Mouse (Mus musculus) C2C12 (cell line): ENCODE measurements around the gene Spa17. TPM values are rescaled to one million over a fixed set of nuclear protein-coding genes. Genes with fewer than 3 reads are reported as not detected.

ENCODE experiments used
- H3K27me3 ChIP-seq: one replicate; pipeline ENCODE4 v1.6.1; 2011; ENCODE audit not compliant: control insufficient read depth, insufficient read depth, insufficient read length
- H3K36me3 ChIP-seq: one replicate; pipeline ENCODE4 v1.6.1; 2011; ENCODE audit not compliant: control insufficient read depth, insufficient read depth
- H3K4me3 ChIP-seq: one replicate; pipeline ENCODE4 v1.5.1; 2011; ENCODE audit warnings: mild to moderate bottlenecking, control low read depth; ENCODE audit not compliant: poor library complexity, insufficient read depth, severe bottlenecking
- H3K79me2 ChIP-seq: one replicate; pipeline ENCODE4 v1.6.1; 2011; ENCODE audit not compliant: control insufficient read depth, insufficient read depth
- H3K79me3 ChIP-seq: one replicate; pipeline ENCODE4 v1.6.1; 2011; ENCODE audit warnings: low read depth, control low read depth
- H3ac ChIP-seq: one replicate; pipeline ENCODE3; 2011; ENCODE audit warnings: low read depth; ENCODE audit not compliant: control insufficient read depth, insufficient read length
- CEBPB ChIP-seq: IDR thresholded peaks from one replicate; pipeline ENCODE4 v1.6.1; 2011; ENCODE audit warnings: low read depth, mild to moderate bottlenecking, control low read depth, moderate library complexity
- CTCF ChIP-seq: IDR thresholded peaks from one replicate; pipeline ENCODE4 v1.5.1; 2011; ENCODE audit not compliant: control insufficient read depth, insufficient read depth, insufficient read length
- FOSL1 ChIP-seq: IDR thresholded peaks from one replicate; pipeline ENCODE4 v1.8.0; 2011; ENCODE audit warnings: mild to moderate bottlenecking, low read length; ENCODE audit not compliant: poor library complexity, insufficient read depth, severe bottlenecking
- MAX ChIP-seq: IDR thresholded peaks from one replicate; pipeline ENCODE4 v1.6.1; 2011; ENCODE audit warnings: mild to moderate bottlenecking, control low read depth
- MYOD1 ChIP-seq: IDR thresholded peaks from one replicate; pipeline ENCODE4 v1.6.1; 2011; ENCODE audit warnings: low read depth; ENCODE audit not compliant: control insufficient read depth, insufficient read length
- MYOG ChIP-seq: IDR thresholded peaks from one replicate; pipeline ENCODE4 v1.6.1; 2011; ENCODE audit not compliant: control insufficient read depth, insufficient read length; ENCODE audit errors: extremely low read depth
- USF1 ChIP-seq: IDR thresholded peaks from one replicate; pipeline ENCODE4 v1.6.1; 2011; ENCODE audit warnings: low read depth, mild to moderate bottlenecking, control low read depth, moderate library complexity
- polyA plus RNA-seq: library from polyadenylated mRNA; unstranded; fragments of >200 nt; fragmentation: generic; extraction: Trizol; gene quantifications from one replicate; pipeline ENCODE4 v1.2.1, GENCODE M21; 2012; ENCODE audit warnings: missing spikeins

Gene Spa17
- polyA plus RNA-seq, 1 experiment = 1.2 TPM

- TF ChIP-seq FOSL1 = no peak
- no peak for TF ChIP-seq CEBPB
- no peak for TF ChIP-seq MYOD1
- no peak for TF ChIP-seq USF1
- TF ChIP-seq MAX = no peak
- TF ChIP-seq CTCF = no peak
- TF ChIP-seq MYOG = no peak
- no peak overlapping the region for H3K4me3 ChIP-seq
- no peaks in the 10 kb centered on the region for H3K79me2 ChIP-seq
- H3K36me3 ChIP-seq = no peaks in the 10 kb centered on the region
- H3ac ChIP-seq = no peak overlapping the region
- no peaks in the 10 kb centered on the region for H3K27me3 ChIP-seq
- H3K79me3 ChIP-seq = no peaks in the 10 kb centered on the region
These were observed 20.7 kb upstream of the Spa17 start for GRCm38 (mm10) chr9:37634269-37634668.

- TF ChIP-seq FOSL1 (no peak), MYOG (no peak), MYOD1 (no peak), USF1 (no peak), CTCF (no peak), CEBPB (no peak), MAX (no peak)
- H3K79me2 ChIP-seq = no peaks in the 10 kb centered on the region
- H3ac ChIP-seq = no peak overlapping the region
- no peaks in the 10 kb centered on the region for H3K36me3 ChIP-seq
- H3K79me3 ChIP-seq = no peaks in the 10 kb centered on the region
- no peak overlapping the region for H3K4me3 ChIP-seq
- no peaks in the 10 kb centered on the region for H3K27me3 ChIP-seq
These were observed 18.8 kb upstream of the Spa17 start for GRCm38 (mm10) chr9:37632305-37632704.

- Histone ChIP-seq H3K79me3 (no peaks in the 10 kb centered on the region), H3ac (no peak overlapping the region), H3K36me3 (no peaks in the 10 kb centered on the region), H3K79me2 (no peaks in the 10 kb centered on the region), H3K4me3 (no peak overlapping the region), H3K27me3 (no peaks in the 10 kb centered on the region)
- TF ChIP-seq CTCF (no peak), USF1 (no peak), MYOG (no peak), MYOD1 (no peak), FOSL1 (no peak), CEBPB (no peak), MAX (no peak)
These were observed 16.4 kb upstream of the Spa17 start for GRCm38 (mm10) chr9:37629941-37630340.

GRCm38 (mm10) chr9:37628581-37628980 is 15.1 kb upstream of the Spa17 start:
- H3K27me3 ChIP-seq = no peaks in the 10 kb centered on the region
- no peak overlapping the region for H3K4me3 ChIP-seq
- no peaks in the 10 kb centered on the region for H3K79me3 ChIP-seq
- H3K36me3 ChIP-seq = no peaks in the 10 kb centered on the region
- TF ChIP-seq MAX (no peak), MYOD1 (no peak), CEBPB (no peak), CTCF (no peak), FOSL1 (no peak), USF1 (no peak), MYOG (no peak)
- H3K79me2 ChIP-seq = no peaks in the 10 kb centered on the region
- H3ac ChIP-seq = no peak overlapping the region

GRCm38 (mm10) chr9:37627263-37627662 is 13.7 kb upstream of the Spa17 start:
- no peaks in the 10 kb centered on the region for H3K79me2 ChIP-seq
- TF ChIP-seq FOSL1 (no peak), USF1 (no peak)
- H3K79me3 ChIP-seq = no peaks in the 10 kb centered on the region
- H3K27me3 ChIP-seq = no peaks in the 10 kb centered on the region
- H3ac ChIP-seq = no peak overlapping the region
- no peak overlapping the region for H3K4me3 ChIP-seq
- H3K36me3 ChIP-seq = no peaks in the 10 kb centered on the region

- H3ac ChIP-seq = no peak overlapping the region
- no peaks in the 10 kb centered on the region for H3K79me3 ChIP-seq
- TF ChIP-seq USF1 (no peak), CTCF (no peak), MYOG (no peak), MYOD1 (no peak), MAX (no peak), CEBPB (no peak), FOSL1 (no peak)
- no peaks in the 10 kb centered on the region for H3K36me3 ChIP-seq
- H3K79me2 ChIP-seq = no peaks in the 10 kb centered on the region
- H3K4me3 ChIP-seq = no peak overlapping the region
- H3K27me3 ChIP-seq = no peaks in the 10 kb centered on the region
These were observed 12.6 kb upstream of the Spa17 start for GRCm38 (mm10) chr9:37626103-37626567.
